Mouse (Mus musculus): ENCODE measurements around the gene Tmem131.
"Not testable (repeated sequence)": the region's sequence is repeated elsewhere in the genome, so short reads cannot be mapped to it uniquely, and the experiment has no call there.

Tmem131 gene

GRCm38 (mm10) chr1:36894136-36894535, 49.3 kb downstream of the Tmem131 start:
- no peak for TF ChIP-seq CTCF (conservative IDR thresholded peaks at IDR 0.05; ENCODE audit: low read length)
- no peak for TF ChIP-seq POU5F1 (IDR thresholded peaks at IDR 0.05; ENCODE audit: borderline replicate concordance, low read length)
- TF ChIP-seq NANOG (IDR thresholded peaks at IDR 0.05; ENCODE audit: borderline replicate concordance, low read length): no peak
- no peaks in the 10 kb centered on the region for H3K9me3 ChIP-seq (ENCODE audit: low read length)
- peaks cover 38% of the 10 kb centered on the region for H3K36me3 ChIP-seq (ENCODE audit: insufficient read depth, low read length)
- H3K4me3 ChIP-seq (replicated peaks; ENCODE audit: low read length): no peak overlapping the region
- no peaks in the 10 kb centered on the region for H3K27me3 ChIP-seq (ENCODE audit: insufficient read depth, low read length)
- H3K4me1 ChIP-seq (replicated peaks; ENCODE audit: low read depth, low read length): peaks cover 91% of the 10 kb centered on the region

GRCm38 (mm10) chr1:36893720-36894119, 49.7 kb downstream of the Tmem131 start:
- Histone ChIP-seq H3K4me1 (replicated peaks; ENCODE audit: low read depth, low read length) (peaks cover 91% of the 10 kb centered on the region), H3K36me3 (ENCODE audit: insufficient read depth, low read length) (peaks cover 42% of the 10 kb centered on the region)
- H3K27me3 ChIP-seq (ENCODE audit: insufficient read depth, low read length); H3K9me3 ChIP-seq (ENCODE audit: low read length); H3K4me3 ChIP-seq (replicated peaks; ENCODE audit: low read length): not testable (repeated sequence)

GRCm38 (mm10) chr1:36893146-36893545, 50.3 kb downstream of the Tmem131 start:
- TF ChIP-seq POU5F1 (IDR thresholded peaks at IDR 0.05; ENCODE audit: borderline replicate concordance, low read length): no peak
- no peak for TF ChIP-seq NANOG (IDR thresholded peaks at IDR 0.05; ENCODE audit: borderline replicate concordance, low read length)
- no peak for TF ChIP-seq CTCF (conservative IDR thresholded peaks at IDR 0.05; ENCODE audit: low read length)
- Histone ChIP-seq H3K9me3 (ENCODE audit: low read length) (no peaks in the 10 kb centered on the region), H3K36me3 (ENCODE audit: insufficient read depth, low read length) (peaks cover 47% of the 10 kb centered on the region), H3K4me1 (replicated peaks; ENCODE audit: low read depth, low read length) (peaks cover 89% of the 10 kb centered on the region), H3K27me3 (ENCODE audit: insufficient read depth, low read length) (no peaks in the 10 kb centered on the region), H3K4me3 (replicated peaks; ENCODE audit: low read length) (no peak overlapping the region)

GRCm38 (mm10) chr1:36892461-36892860, 51.0 kb downstream of the Tmem131 start:
- no peaks in the 10 kb centered on the region for H3K9me3 ChIP-seq (ENCODE audit: low read length)
- no peak overlapping the region for H3K4me3 ChIP-seq (replicated peaks; ENCODE audit: low read length)
- H3K27me3 ChIP-seq (ENCODE audit: insufficient read depth, low read length): no peaks in the 10 kb centered on the region
- peaks cover 54% of the 10 kb centered on the region for H3K36me3 ChIP-seq (ENCODE audit: insufficient read depth, low read length)
- TF ChIP-seq POU5F1 (IDR thresholded peaks at IDR 0.05; ENCODE audit: borderline replicate concordance, low read length): no peak
- TF ChIP-seq NANOG (IDR thresholded peaks at IDR 0.05; ENCODE audit: borderline replicate concordance, low read length): no peak
- no peak for TF ChIP-seq CTCF (conservative IDR thresholded peaks at IDR 0.05; ENCODE audit: low read length)
- peaks cover 84% of the 10 kb centered on the region for H3K4me1 ChIP-seq (replicated peaks; ENCODE audit: low read depth, low read length)

- H3K27me3 ChIP-seq (ENCODE audit: insufficient read depth, low read length): no peaks in the 10 kb centered on the region
- TF ChIP-seq POU5F1 (IDR thresholded peaks at IDR 0.05; ENCODE audit: borderline replicate concordance, low read length): no peak
- no peak for TF ChIP-seq CTCF (conservative IDR thresholded peaks at IDR 0.05; ENCODE audit: low read length)
- no peak for TF ChIP-seq NANOG (IDR thresholded peaks at IDR 0.05; ENCODE audit: borderline replicate concordance, low read length)
- no peaks in the 10 kb centered on the region for H3K9me3 ChIP-seq (ENCODE audit: low read length)
- peaks cover 88% of the 10 kb centered on the region for H3K4me1 ChIP-seq (replicated peaks; ENCODE audit: low read depth, low read length)
- no peak overlapping the region for H3K4me3 ChIP-seq (replicated peaks; ENCODE audit: low read length)
- H3K36me3 ChIP-seq (ENCODE audit: insufficient read depth, low read length): peaks cover 80% of the 10 kb centered on the region
Observed at GRCm38 (mm10) chr1:36889016-36889415, 54.5 kb downstream of the Tmem131 start.

GRCm38 (mm10) chr1:36887172-36887571, 56.3 kb downstream of the Tmem131 start:
- Histone ChIP-seq H3K36me3 (ENCODE audit: insufficient read depth, low read length) (peaks cover 81% of the 10 kb centered on the region), H3K4me3 (replicated peaks; ENCODE audit: low read length) (no peak overlapping the region), H3K9me3 (ENCODE audit: low read length) (no peaks in the 10 kb centered on the region), H3K27me3 (ENCODE audit: insufficient read depth, low read length) (no peaks in the 10 kb centered on the region), H3K4me1 (replicated peaks; ENCODE audit: low read depth, low read length) (peaks cover 85% of the 10 kb centered on the region)
- TF ChIP-seq POU5F1 (IDR thresholded peaks at IDR 0.05; ENCODE audit: borderline replicate concordance, low read length): no peak
- TF ChIP-seq NANOG (IDR thresholded peaks at IDR 0.05; ENCODE audit: borderline replicate concordance, low read length): no peak
- TF ChIP-seq CTCF (conservative IDR thresholded peaks at IDR 0.05; ENCODE audit: low read length): no peak

- H3K9me3 ChIP-seq (ENCODE audit: low read length): no peaks in the 10 kb centered on the region
- H3K4me1 ChIP-seq (replicated peaks; ENCODE audit: low read depth, low read length): peaks cover 84% of the 10 kb centered on the region
- H3K27me3 ChIP-seq (ENCODE audit: insufficient read depth, low read length): no peaks in the 10 kb centered on the region
- peaks cover 88% of the 10 kb centered on the region for H3K36me3 ChIP-seq (ENCODE audit: insufficient read depth, low read length)
- no peak for TF ChIP-seq CTCF (conservative IDR thresholded peaks at IDR 0.05; ENCODE audit: low read length)
- TF ChIP-seq POU5F1 (IDR thresholded peaks at IDR 0.05; ENCODE audit: borderline replicate concordance, low read length): no peak
- TF ChIP-seq NANOG (IDR thresholded peaks at IDR 0.05; ENCODE audit: borderline replicate concordance, low read length): no peak
- H3K4me3 ChIP-seq (replicated peaks; ENCODE audit: low read length): no peak overlapping the region
Observed at GRCm38 (mm10) chr1:36886489-36886888, 57.0 kb downstream of the Tmem131 start.

GRCm38 (mm10) chr1:36884536-36884935, 58.9 kb downstream of the Tmem131 start:
- H3K4me1 ChIP-seq (replicated peaks; ENCODE audit: low read depth, low read length): peaks cover 66% of the 10 kb centered on the region

GRCm38 (mm10) chr1:36883805-36884204, 59.7 kb downstream of the Tmem131 start:
- H3K9me3 ChIP-seq (ENCODE audit: low read length): no peaks in the 10 kb centered on the region
- no peak overlapping the region for H3K4me3 ChIP-seq (replicated peaks; ENCODE audit: low read length)
- H3K27me3 ChIP-seq (ENCODE audit: insufficient read depth, low read length): no peaks in the 10 kb centered on the region
- H3K36me3 ChIP-seq (ENCODE audit: insufficient read depth, low read length): peaks cover 91% of the 10 kb centered on the region
- TF ChIP-seq NANOG (IDR thresholded peaks at IDR 0.05; ENCODE audit: borderline replicate concordance, low read length) (no peak), POU5F1 (IDR thresholded peaks at IDR 0.05; ENCODE audit: borderline replicate concordance, low read length) (no peak), CTCF (conservative IDR thresholded peaks at IDR 0.05; ENCODE audit: low read length) (no peak)
- H3K4me1 ChIP-seq (replicated peaks; ENCODE audit: low read depth, low read length): peaks cover 60% of the 10 kb centered on the region

More at GRCm38 (mm10) chr1:36884536-36884935, 58.9 kb downstream of the Tmem131 start:
- peaks cover 91% of the 10 kb centered on the region for H3K36me3 ChIP-seq (ENCODE audit: insufficient read depth, low read length)
- H3K9me3 ChIP-seq (ENCODE audit: low read length): no peaks in the 10 kb centered on the region
- no peak overlapping the region for H3K4me3 ChIP-seq (replicated peaks; ENCODE audit: low read length)
- no peak for TF ChIP-seq NANOG (IDR thresholded peaks at IDR 0.05; ENCODE audit: borderline replicate concordance, low read length)
- no peak for TF ChIP-seq POU5F1 (IDR thresholded peaks at IDR 0.05; ENCODE audit: borderline replicate concordance, low read length)
- H3K27me3 ChIP-seq (ENCODE audit: insufficient read depth, low read length): no peaks in the 10 kb centered on the region

All from E14TG2a.4 (cell line).